Mouse (Mus musculus) gastrocnemius, postnatal 25 days (tissue): ENCODE results near the gene Plekha7. TPM values are rescaled to one million over a fixed set of nuclear protein-coding genes. Genes with fewer than 3 reads are reported as not detected.

Experiments used
- total RNA-seq, 2 experiments: library from RNA; stranded (reverse); gene quantifications; 1 replicate in 1 of 2; 2 replicates in 1 of 2; pipeline ENCODE4 v1.2.3; 2021

Plekha7 gene
- total RNA-seq, 2 experiments from 2014 or later, result 1.4 to 1.7 TPM

Other genes starting within 250 kb of the Plekha7 start
- gene Gm4353, start 223.7 kb downstream of the Plekha7 start, total RNA-seq, result 1 to 10 TPM; 1.4 to 2.0 TPM
- gene Rps13, start 25.8 kb upstream of the Plekha7 start, total RNA-seq, result 100 to 1,000 TPM; 232 to 233 TPM
- 1 to 10 TPM; 6.4 to 6.9 TPM for gene Pik3c2a, start 135.1 kb upstream of the Plekha7 start, total RNA-seq
- 1 to 10 TPM; 6.2 to 9.2 TPM for gene Nucb2, start 196.0 kb upstream of the Plekha7 start, total RNA-seq